Mouse (Mus musculus): ENCODE data around the gene Hrh1.

The Hrh1 gene

DNA sequence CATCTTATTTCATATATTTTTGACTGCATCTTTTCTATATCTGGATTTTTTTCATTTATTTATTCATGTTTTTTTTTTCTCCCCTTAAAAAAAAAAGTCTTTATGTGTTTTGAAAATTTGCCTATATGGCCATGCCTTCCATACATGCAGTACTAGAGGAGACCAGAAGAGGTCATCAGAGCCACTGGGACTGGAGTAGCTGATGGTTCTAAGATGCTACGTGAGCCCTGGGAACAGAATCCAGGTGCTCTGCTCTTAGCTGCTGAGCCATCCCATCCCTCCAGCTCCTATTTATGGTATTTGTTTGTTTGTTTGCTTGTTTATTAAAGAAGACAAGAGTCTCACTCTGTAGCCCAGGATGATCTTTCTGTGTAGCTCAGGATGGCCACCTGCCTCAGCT lies 8.9 kb downstream of the Hrh1 start:
- no peak for DNase-seq (ENCODE audit: low read depth, low spot score)

DNA sequence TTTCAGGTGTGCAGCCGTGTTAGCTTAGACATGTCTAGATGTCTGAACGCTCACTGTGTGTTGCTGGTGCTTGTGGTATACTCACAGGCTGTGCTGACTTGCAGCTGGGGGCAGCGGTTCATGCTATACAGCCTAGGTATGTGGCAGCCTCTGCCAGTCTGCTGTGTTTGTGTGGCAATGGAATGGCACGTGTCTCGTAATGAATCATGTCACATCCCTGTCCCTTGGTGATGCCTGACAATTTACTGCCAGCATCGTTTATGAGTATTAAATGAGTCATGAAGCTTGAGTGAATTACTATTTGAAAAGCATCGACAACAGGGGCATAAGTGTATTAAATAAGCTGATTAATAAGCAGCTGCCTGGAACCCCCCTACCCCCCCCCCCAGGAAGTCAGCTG lies 9.3 kb downstream of the Hrh1 start:
- DNase-seq (ENCODE audit: low read depth, low spot score), result no peak

- DNase-seq (ENCODE audit: low read depth, low spot score), result no peak
These were observed 10.5 kb downstream of the Hrh1 start for GRCm38 (mm10) chr6:114408278-114408677.

DNA sequence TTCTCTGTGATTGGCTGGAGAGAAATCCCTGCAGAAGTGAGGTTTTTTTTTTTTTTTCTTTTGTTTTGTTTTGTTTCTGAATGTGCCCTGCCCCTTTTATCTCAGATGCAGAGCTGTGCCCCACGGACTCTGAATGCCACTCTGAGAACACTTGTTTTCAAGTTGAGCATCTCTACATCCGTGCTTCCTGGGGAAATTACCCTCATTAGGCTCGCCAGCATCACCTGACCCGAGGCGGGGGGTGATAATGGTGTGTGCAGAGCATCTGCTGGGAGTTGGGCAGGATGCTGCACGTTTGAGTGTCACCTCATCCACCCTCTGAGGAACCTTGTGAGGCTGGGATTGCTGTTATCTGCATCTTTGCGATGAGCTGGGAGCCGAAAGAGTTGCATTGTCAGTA lies 14.2 kb downstream of the Hrh1 start:
- DNase-seq (ENCODE audit: low read depth, low spot score), result no peak

GRCm38 (mm10) chr6:114414510-114414909 lies 16.8 kb downstream of the Hrh1 start:
- DNase-seq (ENCODE audit: low read depth, low spot score), result no peak

DNA sequence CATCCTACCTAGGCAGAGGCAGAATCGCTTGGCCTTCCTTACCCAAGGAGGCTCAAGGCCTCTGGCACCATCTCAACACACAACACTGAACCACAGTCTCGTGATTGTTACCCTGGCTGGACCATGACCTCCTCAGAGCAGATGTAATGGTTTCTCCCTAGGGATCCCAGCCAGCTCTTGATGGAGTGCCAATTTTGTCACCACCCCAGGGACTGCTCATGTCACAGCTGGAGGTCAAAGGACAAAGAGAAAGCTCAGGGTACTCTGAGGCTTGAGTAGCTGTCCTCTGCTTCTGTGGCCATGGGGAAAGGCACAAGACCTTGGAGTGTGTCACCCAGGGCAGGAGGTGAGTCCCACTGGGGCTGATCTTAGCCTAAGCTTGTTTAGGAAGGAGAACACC lies 20.3 kb downstream of the Hrh1 start:
- DNase-seq (ENCODE audit: low read depth, low spot score), result no peak

DNA sequence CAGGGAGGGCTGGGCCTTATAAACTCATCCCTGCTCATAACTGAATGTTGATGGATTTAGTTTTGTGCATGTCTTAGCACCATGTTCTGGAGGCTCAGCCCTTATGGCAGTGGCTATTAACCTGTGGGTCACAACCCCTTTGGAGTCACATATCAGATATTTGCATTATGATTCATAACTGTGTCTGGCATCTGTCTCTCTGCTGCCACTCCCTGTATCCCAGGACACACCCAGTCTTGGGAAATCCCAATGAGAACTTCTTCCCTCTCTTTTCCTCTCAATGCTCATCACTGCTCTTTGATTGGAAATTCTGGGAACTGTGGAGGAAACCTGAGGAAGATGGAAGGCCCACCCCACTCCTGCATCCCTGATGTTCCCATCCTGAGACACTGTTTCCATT lies 23.3 kb downstream of the Hrh1 start:
- no peak for DNase-seq (ENCODE audit: low read depth, low spot score)

DNA sequence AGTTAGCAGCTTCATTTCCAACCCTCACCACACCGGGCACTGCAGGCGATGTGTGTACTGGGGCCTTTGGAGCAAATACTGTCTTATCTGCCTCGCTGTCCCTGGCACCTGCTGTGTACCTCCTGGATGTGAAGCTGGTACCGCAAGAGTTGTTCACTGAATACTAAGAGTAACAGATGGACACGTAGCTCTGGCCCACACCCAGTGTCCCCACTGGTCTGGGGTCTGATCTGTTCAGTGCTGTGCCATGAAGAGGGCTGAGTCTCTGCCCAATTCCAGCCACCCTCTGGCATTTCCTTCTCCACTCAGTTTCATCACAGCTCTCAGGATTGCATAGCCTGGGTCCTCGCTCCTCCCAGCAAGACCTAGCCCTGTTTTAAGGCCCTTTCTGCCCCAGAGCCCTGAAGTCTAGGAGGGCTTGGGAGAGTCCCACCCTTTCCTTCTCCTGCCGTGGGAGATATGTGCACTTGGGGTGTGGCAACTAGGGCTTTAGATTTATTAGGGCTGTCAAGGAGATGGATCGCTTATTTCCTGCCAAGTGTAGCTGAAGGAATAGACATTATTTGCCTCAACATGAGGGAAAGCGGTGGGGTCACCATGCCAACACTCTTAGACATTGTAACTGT lies 25.4 kb downstream of the Hrh1 start:
- no peak for DNase-seq (ENCODE audit: low read depth, low spot score)

GRCm38 (mm10) chr6:114425343-114425742 lies 27.6 kb downstream of the Hrh1 start:
- DNase-seq (ENCODE audit: low read depth, low spot score), result no peak

GRCm38 (mm10) chr6:114427641-114428040 lies 29.9 kb downstream of the Hrh1 start:
- DNase-seq (ENCODE audit: low read depth, low spot score), result no peak

DNA sequence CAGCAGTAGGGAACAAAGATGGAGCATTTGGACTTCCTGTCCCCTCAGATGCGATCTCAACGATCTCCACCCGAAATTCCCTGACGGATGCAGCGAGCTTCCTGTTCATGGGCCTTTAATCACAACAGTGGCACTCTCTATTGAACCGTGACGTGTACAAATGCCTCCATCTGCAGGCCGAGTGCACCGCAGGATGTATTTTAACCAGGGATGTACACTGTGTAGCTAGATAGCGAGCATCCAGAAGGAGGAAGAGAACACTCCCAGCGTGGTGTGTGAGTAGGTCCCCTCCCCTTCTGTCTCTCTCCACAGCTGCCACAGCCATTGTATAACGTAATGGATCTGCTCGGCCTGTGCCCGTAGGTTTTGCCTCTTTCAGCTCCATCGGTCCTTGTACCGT lies 31.1 kb downstream of the Hrh1 start:
- no peak for DNase-seq (ENCODE audit: low read depth, low spot score)

DNA sequence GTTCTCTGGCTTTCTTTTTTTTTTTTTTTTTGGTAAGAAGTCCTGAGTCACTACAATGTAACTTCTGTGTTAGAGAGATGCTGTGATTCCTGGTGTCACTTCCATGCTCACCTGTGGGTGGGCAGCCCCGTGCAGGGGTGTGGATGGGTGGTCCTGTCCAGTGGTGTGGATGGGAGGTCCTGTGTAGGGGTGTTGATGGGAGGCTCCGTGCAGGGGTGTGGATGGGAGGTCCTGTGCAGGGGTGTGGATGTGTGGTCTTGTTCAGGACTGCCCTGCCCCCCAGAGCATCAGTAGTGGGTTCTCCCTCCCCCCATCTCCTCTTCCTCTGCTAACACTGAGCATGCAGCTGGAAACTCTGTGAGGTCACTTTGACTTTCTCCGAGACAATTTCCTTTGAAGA lies 34.9 kb downstream of the Hrh1 start:
- DNase-seq (ENCODE audit: low read depth, low spot score), result no peak

- no peak for DNase-seq (ENCODE audit: low read depth, low spot score)
These were observed 36.8 kb downstream of the Hrh1 start for GRCm38 (mm10) chr6:114434524-114434923.

DNA sequence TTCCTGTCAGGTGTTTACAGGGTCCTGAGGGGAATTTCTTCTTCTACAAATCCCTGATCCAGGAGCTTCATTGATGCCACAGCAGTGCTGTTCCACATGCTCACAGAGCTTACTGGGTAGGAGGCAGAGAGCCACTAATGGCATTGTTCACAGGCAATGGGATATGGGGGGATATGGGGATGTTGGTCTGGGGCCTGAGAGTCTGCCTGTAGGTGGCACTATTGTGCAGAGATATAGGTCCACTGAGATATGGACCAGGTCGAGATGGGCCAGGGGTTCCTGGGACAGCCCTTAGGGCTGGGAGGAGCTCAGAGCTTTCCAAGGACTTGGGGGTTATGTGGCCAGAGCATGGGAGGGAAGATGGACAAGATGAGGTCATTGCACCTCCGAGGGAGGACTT lies 42.6 kb downstream of the Hrh1 start:
- no peak for DNase-seq (ENCODE audit: low read depth, low spot score)

- DNase-seq (ENCODE audit: low read depth, low spot score), result no peak
These were observed 43.2 kb downstream of the Hrh1 start for GRCm38 (mm10) chr6:114440788-114441453.

- DNase-seq (ENCODE audit: low read depth, low spot score), result no peak
These were observed 46.6 kb downstream of the Hrh1 start for GRCm38 (mm10) chr6:114444247-114444844.

DNA sequence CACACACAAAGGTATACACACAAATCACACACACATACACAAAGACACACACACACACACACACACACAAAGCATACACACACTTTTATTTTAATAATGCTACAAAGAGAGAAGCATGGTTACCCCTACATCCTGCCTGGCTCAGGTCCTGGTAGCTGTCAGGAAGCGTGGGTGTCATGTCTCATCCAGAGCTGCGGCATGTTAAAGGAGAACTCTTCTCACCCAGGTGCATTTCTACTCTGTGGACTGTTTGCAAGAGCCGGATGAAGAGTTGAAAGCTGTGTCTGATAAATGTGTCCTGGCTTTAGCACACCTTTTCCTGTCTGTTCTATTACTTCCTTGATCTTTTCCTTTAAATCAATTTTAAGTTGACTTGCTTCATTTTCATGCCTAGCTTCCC lies 47.2 kb downstream of the Hrh1 start:
- DNase-seq (ENCODE audit: low read depth, low spot score), result no peak

DNA sequence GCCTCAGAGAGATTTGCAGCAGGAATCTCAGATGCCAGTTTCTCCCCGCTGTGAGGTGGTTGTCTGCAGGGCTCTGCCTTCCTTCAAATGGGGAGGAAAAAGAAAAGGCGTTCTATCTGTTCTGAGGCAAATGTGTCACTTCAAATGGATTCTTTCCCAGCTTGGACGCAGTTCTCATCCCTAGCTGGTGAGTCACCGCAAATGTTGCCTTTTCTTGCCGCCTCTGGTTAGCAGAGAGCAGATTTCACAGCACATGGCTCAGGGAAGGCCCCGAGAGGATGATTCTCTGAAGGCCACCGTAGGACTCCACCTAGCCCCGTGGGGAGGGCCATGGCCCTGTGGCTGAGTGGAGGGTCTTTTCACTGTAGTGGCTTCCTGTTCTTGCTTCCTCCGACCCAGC lies 51.2 kb downstream of the Hrh1 start:
- DNase-seq (ENCODE audit: low read depth, low spot score), result no peak

DNA sequence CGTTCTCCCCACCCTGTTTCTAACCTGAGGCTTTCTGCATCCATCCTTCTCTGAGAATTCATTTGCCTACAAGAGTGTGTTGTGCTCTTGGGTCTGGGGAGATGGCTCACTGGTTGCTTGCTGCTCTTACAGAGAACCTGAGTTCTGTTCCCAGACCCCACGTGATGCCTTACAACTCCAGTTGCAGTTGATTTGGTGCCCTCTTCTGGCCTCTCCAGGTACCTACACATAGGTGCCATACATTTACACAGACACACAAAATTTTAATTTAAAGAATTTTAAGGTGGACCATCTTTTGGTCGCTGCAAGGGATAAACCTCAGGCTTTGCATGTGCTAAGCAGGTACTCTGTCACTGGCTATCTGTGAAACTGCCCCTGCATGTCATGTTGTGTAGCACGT lies 57.5 kb downstream of the Hrh1 start:
- DNase-seq (ENCODE audit: low read depth, low spot score), result no peak

DNA sequence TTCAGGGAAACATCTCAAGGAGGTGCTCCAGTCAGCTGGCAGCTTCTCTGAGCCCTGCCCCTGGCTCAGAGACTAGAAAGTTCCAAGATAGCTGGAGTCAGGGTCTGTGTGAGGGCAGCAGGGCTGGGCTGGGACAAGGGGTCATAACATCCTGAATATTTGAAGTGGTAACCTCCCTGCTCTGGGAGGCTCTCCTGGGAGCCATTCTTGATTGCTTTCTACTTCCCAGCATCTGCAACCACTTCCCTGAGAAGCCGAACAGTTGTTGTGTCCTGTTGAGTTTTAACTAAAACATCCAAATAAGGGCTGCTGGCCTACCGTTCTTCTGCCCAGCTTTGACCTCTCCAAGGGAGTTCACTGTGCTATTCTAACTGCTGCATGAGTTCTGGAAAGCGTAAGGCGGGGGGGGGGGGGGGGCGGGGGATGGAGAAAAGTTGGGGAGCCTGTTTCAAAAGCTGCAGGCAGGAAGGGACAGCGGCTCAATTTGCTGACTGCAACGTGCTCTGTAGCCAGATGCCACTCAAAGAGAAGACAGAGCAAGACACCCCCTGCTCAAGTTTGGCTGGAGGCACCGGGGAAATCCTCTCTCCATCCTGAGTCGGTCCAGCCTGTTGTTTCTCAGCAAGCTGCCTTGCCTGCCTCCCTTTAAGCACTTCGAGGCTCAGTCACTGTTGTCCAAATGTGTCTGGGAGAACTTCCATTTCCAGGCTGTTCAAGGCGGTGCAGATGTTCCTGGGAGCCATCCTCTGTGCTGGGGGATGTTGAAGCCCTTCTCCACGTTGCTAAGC lies 58.7 kb downstream of the Hrh1 start:
- DNase-seq (ENCODE audit: low read depth, low spot score), result no peak

DNA sequence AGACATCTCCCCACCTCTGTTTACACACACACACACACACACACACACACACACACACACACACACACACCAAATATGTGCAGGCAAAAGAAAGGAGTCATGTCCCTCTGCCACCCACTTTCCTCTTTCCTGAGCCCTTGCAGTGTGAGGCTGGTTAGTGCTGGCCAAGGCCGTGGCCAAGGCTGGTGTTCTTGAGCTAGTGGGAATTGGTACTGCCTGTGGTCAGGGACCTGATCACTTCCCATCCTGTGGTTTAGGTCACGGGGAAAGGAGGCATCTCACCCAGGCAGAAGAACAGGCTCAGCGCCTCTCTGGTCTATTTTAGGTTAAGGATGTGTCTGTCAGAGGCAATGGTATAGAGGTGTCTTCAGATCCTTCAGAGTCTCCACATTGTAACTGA lies 59.6 kb downstream of the Hrh1 start:
- no peak for DNase-seq (ENCODE audit: low read depth, low spot score)

- no peak for DNase-seq (ENCODE audit: low read depth, low spot score)
These were observed 60.5 kb downstream of the Hrh1 start for GRCm38 (mm10) chr6:114458191-114458590.

DNA sequence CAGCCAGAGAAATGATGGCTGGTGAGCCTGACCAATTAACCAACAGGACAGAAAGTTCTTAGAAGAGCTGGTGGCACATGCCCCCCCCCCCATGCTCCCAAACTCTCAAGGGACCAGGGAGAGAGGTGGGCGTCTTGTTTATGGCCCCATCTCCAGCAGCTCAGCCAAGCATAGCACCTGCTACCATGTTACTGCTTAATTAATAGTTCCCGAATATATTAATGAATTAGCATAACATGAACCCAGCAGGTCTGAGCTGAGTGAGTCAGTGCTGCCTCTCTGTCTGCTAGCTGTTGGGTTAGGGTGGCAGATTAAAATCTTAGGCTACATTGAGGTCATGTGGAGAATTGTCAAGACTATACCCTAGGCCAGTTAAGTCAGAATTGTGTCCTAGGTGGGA lies 62.2 kb downstream of the Hrh1 start:
- DNase-seq (ENCODE audit: low read depth, low spot score), result no peak
